Mouse (Mus musculus) midbrain, embryonic 14.5 days (tissue): ENCODE measurements around the gene Gm20388. TPM values are rescaled to one million over a fixed set of nuclear protein-coding genes. Genes with fewer than 3 reads are reported as not detected.

Experiments used
- ATAC-seq: fragments of 200-750 bp; cut with Nextera tagmentation; 2 replicates; pipeline ENCODE4 v1.8.0; 2017; ENCODE audit warnings: moderate number of reproducible peaks, moderate library complexity; ENCODE audit not compliant: low FRiP score, low TSS enrichment
- DNase-seq: peaks from one replicate; pipeline ENCODE4 v3.0.0-alpha.2; 2015
- H3K27ac ChIP-seq: fragments of 300-500 bp; sonication (generic); replicated peaks from 2 replicates; pipeline ENCODE4 v1.5.1; 2014; ENCODE audit warnings: mild to moderate bottlenecking, low read depth, low read length, moderate library complexity
- H3K27me3 ChIP-seq: fragments of 300-500 bp; sonication (generic); 2 replicates; pipeline ENCODE4 v1.6.1; 2014; ENCODE audit warnings: low read length, control low read depth, mixed read lengths; ENCODE audit not compliant: control insufficient read depth, insufficient read depth
- H3K36me3 ChIP-seq: fragments of 300-500 bp; sonication (generic); 2 replicates; pipeline ENCODE4 v1.6.1; 2014; ENCODE audit warnings: low read length, control low read depth; ENCODE audit not compliant: control insufficient read depth, insufficient read depth
- H3K4me1 ChIP-seq: fragments of 300-500 bp; sonication (generic); 2 replicates; pipeline ENCODE4 v1.6.1; 2014; ENCODE audit warnings: mild to moderate bottlenecking, antibody characterized with exemption, low read length, control low read depth; ENCODE audit not compliant: control insufficient read depth, insufficient read depth
- H3K4me2 ChIP-seq: fragments of 300-500 bp; sonication (generic); 2 replicates; pipeline ENCODE4 v1.6.1; 2014; ENCODE audit warnings: mild to moderate bottlenecking, low read length, moderate library complexity
- H3K4me3 ChIP-seq: fragments of 300-500 bp; sonication (generic); replicated peaks from 2 replicates; pipeline ENCODE4 v1.5.1; 2014; ENCODE audit warnings: low read depth, low read length
- H3K9ac ChIP-seq: fragments of 300-500 bp; sonication (generic); replicated peaks from 2 replicates; pipeline ENCODE4 v1.6.1; 2014; ENCODE audit warnings: mild to moderate bottlenecking, low read length, moderate library complexity
- H3K9me3 ChIP-seq: fragments of 300-500 bp; sonication (generic); 2 replicates; pipeline ENCODE4 v1.6.1; 2016; ENCODE audit warnings: low read length, control low read depth, mixed read lengths; ENCODE audit not compliant: control insufficient read depth
- WGBS: fragments of 180-500 bp; shearing (Covaris S2); extraction: QIAGEN DNeasy Blood & Tissue Kit; methylation state at CpG from one replicate; pipeline ENCODE4 v1.1.7; 2014; 5-methylcytosine and 5-hydroxymethylcytosine counted together
- polyA plus RNA-seq: library from polyadenylated mRNA; unstranded; fragments of >200 nt; fragmentation: Nextera tagmentation; extraction: Ambion mirVana; gene quantifications from 2 replicates; pipeline ENCODE4 v1.2.1, GENCODE M21; 2014

Gm20388 gene
- polyA plus RNA-seq, 1 experiment from 2014 or later: 4.1 TPM

GRCm38 (mm10) chr8:120039313-120039919 is 128.8 kb downstream of the Gm20388 start:
- no peak overlapping the region for H3K4me2 ChIP-seq
- H3K27ac ChIP-seq: no peak overlapping the region
- no peaks in the 10 kb centered on the region for H3K9me3 ChIP-seq
- WGBS: 86% methylated on average over 11 of the region's 11 CpGs
- ATAC-seq: no peak
- H3K9ac ChIP-seq: no peak overlapping the region
- DNase-seq: no peak
- H3K36me3 ChIP-seq: no peaks in the 10 kb centered on the region
- H3K4me3 ChIP-seq: no peak overlapping the region
- H3K27me3 ChIP-seq: no peaks in the 10 kb centered on the region
- no peaks in the 10 kb centered on the region for H3K4me1 ChIP-seq

DNA sequence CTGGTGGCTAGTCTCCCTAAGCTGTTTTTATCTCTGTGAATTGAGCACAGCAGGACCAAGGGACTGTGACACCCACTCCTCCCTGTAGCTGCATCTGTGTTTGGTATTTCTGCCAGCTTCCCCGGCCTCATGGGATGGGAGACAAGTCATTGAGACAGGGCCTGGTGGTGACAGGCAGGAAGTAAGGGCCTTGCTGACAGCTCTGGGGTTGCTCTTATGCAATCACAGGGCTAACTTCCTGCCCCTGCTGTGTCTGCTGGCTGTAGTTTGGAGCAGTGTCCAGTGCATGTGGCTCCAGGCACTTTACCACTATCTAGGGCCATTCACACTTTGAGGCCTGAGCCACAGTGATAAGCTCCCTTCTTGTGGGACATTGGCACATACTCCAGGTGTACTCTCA is 130.2 kb downstream of the Gm20388 start:
- WGBS: 66% methylated on average over 1 of the region's 1 CpGs
- Histone ChIP-seq H3K4me3 (no peak overlapping the region), H3K27ac (no peak overlapping the region), H3K9ac (no peak overlapping the region), H3K4me2 (no peak overlapping the region), H3K4me1 (no peaks in the 10 kb centered on the region), H3K9me3 (no peaks in the 10 kb centered on the region), H3K36me3 (no peaks in the 10 kb centered on the region), H3K27me3 (no peaks in the 10 kb centered on the region)
- ATAC-seq (no peak), DNase-seq (no peak)

GRCm38 (mm10) chr8:120042542-120043312 is 132.1 kb downstream of the Gm20388 start:
- Histone ChIP-seq H3K9me3 (no peaks in the 10 kb centered on the region), H3K36me3 (no peaks in the 10 kb centered on the region), H3K4me2 (no peak overlapping the region), H3K27me3 (no peaks in the 10 kb centered on the region), H3K9ac (no peak overlapping the region), H3K4me1 (no peaks in the 10 kb centered on the region), H3K27ac (no peak overlapping the region), H3K4me3 (no peak overlapping the region)
- 77% methylated on average over 10 of the region's 10 CpGs for WGBS
- ATAC-seq: no peak
- no peak for DNase-seq

- H3K9me3 ChIP-seq: no peaks in the 10 kb centered on the region
- H3K36me3 ChIP-seq: no peaks in the 10 kb centered on the region
- H3K9ac ChIP-seq: no peak overlapping the region
- H3K4me3 ChIP-seq: no peak overlapping the region
- DNase-seq (no peak), ATAC-seq (no peak)
- no peak overlapping the region for H3K27ac ChIP-seq
- H3K4me1 ChIP-seq: no peaks in the 10 kb centered on the region
- 89% methylated on average over 8 of the region's 8 CpGs for WGBS
- no peak overlapping the region for H3K4me2 ChIP-seq
- H3K27me3 ChIP-seq: no peaks in the 10 kb centered on the region
Measured at GRCm38 (mm10) chr8:120044907-120045306, 134.3 kb downstream of the Gm20388 start.

DNA sequence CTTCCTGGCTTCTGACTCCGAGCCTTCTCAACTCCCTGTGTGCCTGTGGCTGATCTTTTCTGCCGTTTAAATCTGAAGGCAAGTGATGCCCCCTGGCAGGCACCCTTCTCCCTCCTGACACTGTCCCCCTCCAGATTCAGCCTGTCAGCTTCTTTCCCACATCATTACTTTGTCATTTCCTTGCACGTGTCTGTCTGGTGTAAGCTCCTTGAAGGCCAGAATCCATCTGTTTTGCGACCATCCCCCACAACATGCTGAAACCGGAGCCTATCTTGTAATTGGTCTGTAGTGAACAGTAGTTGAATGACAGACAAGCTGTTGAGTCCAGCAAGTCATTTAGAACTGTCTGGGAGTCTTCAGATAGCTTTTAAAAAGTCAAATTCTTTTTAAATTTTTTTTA is 134.8 kb downstream of the Gm20388 start:
- Histone ChIP-seq H3K4me3 (no peak overlapping the region), H3K4me1 (no peaks in the 10 kb centered on the region)

GRCm38 (mm10) chr8:120046258-120047020 is 135.8 kb downstream of the Gm20388 start:
- no peaks in the 10 kb centered on the region for H3K36me3 ChIP-seq
- no peaks in the 10 kb centered on the region for H3K4me1 ChIP-seq
- no peaks in the 10 kb centered on the region for H3K9me3 ChIP-seq
- H3K27ac ChIP-seq: no peak overlapping the region
- DNase-seq: no peak
- no peak overlapping the region for H3K9ac ChIP-seq
- H3K4me3 ChIP-seq: no peak overlapping the region
- no peaks in the 10 kb centered on the region for H3K27me3 ChIP-seq
- no peak overlapping the region for H3K4me2 ChIP-seq
- 72% methylated on average over 14 of the region's 14 CpGs for WGBS
- ATAC-seq: no peak

More for the DNA sequence above, 134.8 kb downstream of the Gm20388 start:
- Histone ChIP-seq H3K9ac (no peak overlapping the region), H3K27me3 (no peaks in the 10 kb centered on the region), H3K9me3 (no peaks in the 10 kb centered on the region), H3K27ac (no peak overlapping the region), H3K4me2 (no peak overlapping the region), H3K36me3 (no peaks in the 10 kb centered on the region)
- DNase-seq (no peak), ATAC-seq (no peak)
- 77% methylated on average over 5 of the region's 5 CpGs for WGBS

- DNase-seq (no peak), ATAC-seq (no peak)
- H3K36me3 ChIP-seq: no peaks in the 10 kb centered on the region
- no peak overlapping the region for H3K4me2 ChIP-seq
- H3K4me1 ChIP-seq: no peaks in the 10 kb centered on the region
- no peaks in the 10 kb centered on the region for H3K9me3 ChIP-seq
- no peak overlapping the region for H3K4me3 ChIP-seq
- no peak overlapping the region for H3K9ac ChIP-seq
- no peaks in the 10 kb centered on the region for H3K27me3 ChIP-seq
- no peak overlapping the region for H3K27ac ChIP-seq
- 87% methylated on average over 13 of the region's 13 CpGs for WGBS
Measured at GRCm38 (mm10) chr8:120049949-120050348, 139.3 kb downstream of the Gm20388 start.

DNA sequence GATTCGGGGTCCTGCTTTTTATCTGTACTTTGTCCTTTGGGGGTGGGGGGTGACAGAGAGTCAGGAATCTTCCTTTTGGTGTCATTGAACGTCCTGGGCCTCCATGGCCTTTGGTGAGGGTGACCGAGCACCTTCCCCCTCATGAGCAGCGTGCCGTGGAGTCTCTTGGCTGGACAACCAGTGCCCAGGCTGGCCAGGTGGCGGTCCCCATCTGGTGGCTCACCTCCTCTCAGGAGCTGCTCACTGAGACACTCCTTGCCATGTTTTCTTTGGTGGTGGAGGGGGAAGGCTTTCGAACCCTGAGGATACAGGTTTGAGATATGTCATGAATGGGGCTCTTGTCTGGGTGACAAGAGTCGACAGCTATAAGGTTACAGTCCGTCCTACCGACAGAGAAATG is 139.7 kb downstream of the Gm20388 start:
- Histone ChIP-seq H3K4me1 (no peaks in the 10 kb centered on the region), H3K27me3 (no peaks in the 10 kb centered on the region), H3K4me3 (no peak overlapping the region), H3K9ac (no peak overlapping the region), H3K9me3 (no peaks in the 10 kb centered on the region), H3K4me2 (no peak overlapping the region), H3K36me3 (no peaks in the 10 kb centered on the region), H3K27ac (no peak overlapping the region)
- 88% methylated on average over 10 of the region's 10 CpGs for WGBS
- DNase-seq: no peak
- ATAC-seq: no peak
